Mouse (Mus musculus) kidney, adult 9 months (tissue): Measurements from ENCODE around the gene Ebf3.

ENCODE experiments used
- DNase-seq: peaks from one replicate; pipeline ENCODE4 v3.0.0; 2022

The Ebf3 gene

GRCm38 (mm10) chr7:137311341-137312110 lies 2.7 kb downstream of the Ebf3 start:
- no peak for DNase-seq

- no peak for DNase-seq
Measured at GRCm38 (mm10) chr7:137310876-137311275, 3.4 kb downstream of the Ebf3 start.

GRCm38 (mm10) chr7:137310091-137310761 lies 4.0 kb downstream of the Ebf3 start:
- no peak for DNase-seq

- DNase-seq: no peak
Measured at GRCm38 (mm10) chr7:137309071-137310066, 4.9 kb downstream of the Ebf3 start.

GRCm38 (mm10) chr7:137308061-137309060 lies 5.9 kb downstream of the Ebf3 start:
- no peak for DNase-seq

- DNase-seq: no peak
Measured at GRCm38 (mm10) chr7:137307131-137307530, 7.1 kb downstream of the Ebf3 start.

- DNase-seq: no peak
Measured at GRCm38 (mm10) chr7:137306127-137306526, 8.1 kb downstream of the Ebf3 start.

GRCm38 (mm10) chr7:137303776-137304171 lies 10.5 kb downstream of the Ebf3 start:
- DNase-seq: no peak

- no peak for DNase-seq
Measured at GRCm38 (mm10) chr7:137302961-137303775, 11.1 kb downstream of the Ebf3 start.

GRCm38 (mm10) chr7:137302161-137302560 lies 12.1 kb downstream of the Ebf3 start:
- DNase-seq: no peak

GRCm38 (mm10) chr7:137301329-137301751 lies 12.9 kb downstream of the Ebf3 start:
- DNase-seq: no peak

GRCm38 (mm10) chr7:137300826-137301225 lies 13.4 kb downstream of the Ebf3 start:
- DNase-seq: no peak

- no peak for DNase-seq
Measured at GRCm38 (mm10) chr7:137300169-137300568, 14.1 kb downstream of the Ebf3 start.

- no peak for DNase-seq
Measured at GRCm38 (mm10) chr7:137297594-137298381, 16.5 kb downstream of the Ebf3 start.

GRCm38 (mm10) chr7:137297131-137297530 lies 17.1 kb downstream of the Ebf3 start:
- no peak for DNase-seq

GRCm38 (mm10) chr7:137295612-137296011 lies 18.6 kb downstream of the Ebf3 start:
- DNase-seq: no peak

GRCm38 (mm10) chr7:137294446-137294845 lies 19.8 kb downstream of the Ebf3 start:
- no peak for DNase-seq

GRCm38 (mm10) chr7:137289290-137289957 lies 24.8 kb downstream of the Ebf3 start:
- DNase-seq: no peak

- DNase-seq: no peak
Measured at GRCm38 (mm10) chr7:137278171-137278570, 36.1 kb downstream of the Ebf3 start.
